Mouse (Mus musculus): Measurements from ENCODE around the gene Tshz2. TPM values are rescaled to one million over a fixed set of nuclear protein-coding genes. Genes with fewer than 3 reads are reported as not detected.

Tshz2 gene
- total RNA-seq, 2 experiments from 2014 or later = not detected

DNA sequence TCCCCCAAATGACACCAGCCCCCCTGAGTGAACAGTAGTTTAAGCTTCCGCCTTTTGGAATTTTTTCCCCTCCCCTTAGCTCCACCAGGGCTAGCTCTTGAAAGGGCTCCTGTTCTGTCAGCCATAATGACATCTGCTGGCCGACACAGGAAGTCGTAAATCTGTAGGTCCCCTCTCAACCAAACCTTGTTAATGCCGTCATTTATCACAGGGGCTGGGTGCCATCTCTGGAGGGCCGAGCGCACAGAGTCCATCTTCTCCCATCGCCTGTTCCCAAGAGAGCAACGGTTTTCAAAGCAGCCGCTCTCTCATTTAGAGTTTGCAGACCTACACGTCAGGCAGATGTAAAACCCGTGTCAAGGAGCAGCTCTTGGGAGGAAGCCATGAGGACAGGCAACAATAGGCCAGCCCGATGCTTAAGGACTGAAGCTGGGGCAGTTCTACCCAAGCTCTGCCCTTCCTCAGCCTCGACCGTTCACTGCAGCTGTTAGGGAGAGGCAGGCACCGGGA lies 11.6 kb upstream of the Tshz2 start:
- ATAC-seq (replicated peaks; ENCODE audit: poor library complexity, severe bottlenecking) = peak; percentile 35; the same call in 1 of the 2 replicates

- no peak for ATAC-seq (replicated peaks; ENCODE audit: poor library complexity, severe bottlenecking)
Observed at GRCm38 (mm10) chr2:169630070-169630469, 2.7 kb upstream of the Tshz2 start.

GRCm38 (mm10) chr2:169633491-169634289 lies 877 bp downstream of the Tshz2 start:
- ATAC-seq (replicated peaks; ENCODE audit: poor library complexity, severe bottlenecking) = peak; percentile 27; the same call in 1 of the 2 replicates

DNA sequence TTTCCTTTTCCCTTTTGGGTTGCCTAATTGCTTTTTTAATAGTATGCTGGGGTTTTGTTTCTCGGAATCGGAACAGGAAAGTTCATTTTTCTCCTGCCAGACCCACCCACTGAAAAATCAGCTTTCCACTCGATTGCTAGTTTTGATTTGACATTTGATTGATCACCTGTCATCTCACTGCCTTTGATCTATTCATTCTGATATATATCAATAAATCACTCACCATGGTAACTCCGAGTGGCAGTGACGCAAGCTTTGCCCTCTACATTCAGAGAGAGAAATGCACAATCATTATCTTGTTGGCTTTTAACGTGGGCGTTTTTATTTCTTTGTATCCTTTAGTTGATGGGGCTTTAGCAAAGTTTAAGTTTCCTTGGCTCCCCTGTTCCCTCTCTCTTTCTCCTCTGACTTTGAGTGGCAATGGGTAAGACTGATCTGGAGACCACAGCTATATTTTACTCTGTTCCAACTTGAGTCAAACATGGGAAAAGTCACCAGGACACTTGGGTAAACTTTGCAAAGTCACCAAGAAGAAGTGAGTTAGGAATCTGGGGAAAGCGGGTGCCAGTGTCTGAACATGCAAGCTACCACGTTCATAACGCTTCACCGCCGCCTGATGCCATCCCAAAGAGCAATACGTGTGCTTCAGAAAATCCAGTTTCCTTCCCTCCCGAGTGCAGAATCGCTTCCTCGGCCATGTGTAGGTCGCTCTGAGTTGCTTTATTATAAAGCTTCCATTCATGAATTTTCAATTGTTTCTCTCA lies 2.0 kb downstream of the Tshz2 start:
- no peak for ATAC-seq (replicated peaks; ENCODE audit: poor library complexity, severe bottlenecking)

DNA sequence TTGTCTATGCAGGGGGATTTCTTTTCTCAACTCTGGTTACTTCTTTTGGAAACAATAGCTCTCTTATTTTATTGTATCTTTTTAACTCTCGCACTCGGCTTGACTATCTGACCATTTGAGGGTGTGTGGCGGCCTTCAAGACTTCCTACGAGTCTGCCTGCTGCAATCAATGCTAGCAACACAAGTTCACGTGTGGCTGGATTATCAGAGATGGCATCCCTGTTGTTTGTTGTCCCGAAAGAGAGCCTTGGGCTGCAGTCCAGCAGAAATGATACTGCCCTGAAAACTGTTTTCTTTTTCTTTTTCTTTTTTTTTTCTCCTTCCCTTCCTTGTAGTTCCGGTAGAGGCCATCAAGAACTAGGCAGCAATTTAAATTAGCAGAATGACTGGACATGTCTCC lies 2.6 kb downstream of the Tshz2 start:
- ATAC-seq (replicated peaks; ENCODE audit: poor library complexity, severe bottlenecking) = no peak

GRCm38 (mm10) chr2:169636414-169636813 lies 3.6 kb downstream of the Tshz2 start:
- no peak for ATAC-seq (replicated peaks; ENCODE audit: poor library complexity, severe bottlenecking)

DNA sequence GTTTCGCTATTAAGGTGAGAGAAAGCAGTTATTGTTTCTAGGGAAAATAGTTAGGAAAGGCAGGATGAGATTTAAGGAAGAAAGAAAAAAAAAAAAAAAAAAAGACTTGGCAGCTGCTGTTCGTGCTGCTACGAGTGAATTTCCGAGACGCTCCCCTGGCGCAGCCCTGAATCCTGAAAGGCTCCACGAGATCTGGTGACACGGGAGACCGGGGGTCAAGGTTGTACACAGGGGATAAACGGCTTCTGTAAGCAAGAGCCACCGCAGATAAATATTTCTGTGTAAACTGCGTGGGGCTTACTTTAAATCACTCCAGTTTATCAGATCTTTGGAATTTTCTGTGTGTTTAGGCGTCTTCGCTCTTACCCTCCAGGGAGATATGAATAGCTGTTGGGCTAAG lies 8.7 kb downstream of the Tshz2 start:
- ATAC-seq (replicated peaks; ENCODE audit: poor library complexity, severe bottlenecking) = no peak

DNA sequence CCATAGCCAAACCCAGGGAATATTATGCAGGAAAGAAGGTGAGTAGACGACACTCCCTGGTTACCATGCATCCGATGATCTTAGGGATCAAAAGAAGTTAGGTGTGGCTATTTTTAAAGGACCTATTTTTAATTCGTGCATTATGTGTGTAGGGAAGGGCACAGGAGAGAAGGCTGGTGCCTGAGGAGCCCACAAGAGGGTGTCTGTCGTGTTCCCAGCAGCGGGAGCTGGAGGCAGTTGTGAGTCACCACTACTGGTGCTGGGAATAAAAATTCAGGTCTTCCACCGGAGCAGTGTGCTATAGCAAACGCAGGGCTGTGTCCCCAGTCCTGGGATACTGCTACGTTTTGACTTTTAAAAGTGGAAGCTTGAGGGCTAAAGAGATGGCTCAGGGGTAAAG lies 9.6 kb downstream of the Tshz2 start:
- ATAC-seq (replicated peaks; ENCODE audit: poor library complexity, severe bottlenecking) = no peak

DNA sequence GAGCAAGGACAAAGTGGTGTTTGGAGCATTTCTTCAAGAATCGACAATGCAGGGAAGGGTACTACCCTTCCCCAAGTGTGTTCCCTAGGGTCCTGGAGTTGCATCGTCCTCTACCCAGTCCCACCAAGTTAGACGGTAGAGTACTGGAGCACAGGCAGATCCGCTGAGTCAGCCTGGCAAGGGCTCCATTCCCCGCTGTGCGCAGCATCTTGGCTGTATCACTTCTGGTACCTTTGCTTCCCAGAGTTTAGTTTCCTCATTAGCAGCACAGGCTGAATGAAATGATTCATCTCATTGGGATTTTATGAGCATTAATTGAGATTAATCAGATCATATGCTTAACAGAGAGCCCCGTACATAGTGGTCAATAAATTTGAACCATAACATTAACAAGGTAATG lies 14.3 kb downstream of the Tshz2 start:
- ATAC-seq (replicated peaks; ENCODE audit: poor library complexity, severe bottlenecking) = no peak

DNA sequence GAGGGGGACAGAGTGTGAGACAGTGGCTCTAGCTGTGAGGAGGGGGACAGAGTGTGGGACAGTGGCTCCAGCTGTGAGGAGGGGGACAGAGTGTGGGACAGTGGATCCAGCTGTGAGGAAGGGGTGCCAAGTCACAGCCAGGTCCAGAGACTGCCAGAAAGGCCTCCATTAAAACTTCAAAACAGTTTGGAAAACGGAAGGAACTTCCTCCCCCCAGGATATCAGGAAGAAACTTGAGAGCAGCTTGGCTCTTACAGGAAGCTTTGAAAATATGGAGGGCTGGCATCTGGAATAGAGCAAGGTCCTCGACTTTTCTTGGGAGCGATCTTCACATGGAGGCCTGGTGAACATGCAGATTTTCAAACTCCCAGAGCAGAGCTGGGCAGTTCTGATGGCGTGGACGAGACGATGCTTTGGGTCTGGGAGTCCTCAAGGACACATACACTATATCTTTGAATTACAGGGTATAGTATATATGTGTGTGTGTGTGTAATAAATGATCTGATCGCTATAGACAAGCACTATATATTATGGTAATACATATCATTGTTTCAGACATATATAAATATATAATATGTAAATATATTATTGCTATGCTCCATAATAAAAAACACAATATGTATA lies 16.6 kb downstream of the Tshz2 start:
- no peak for ATAC-seq (replicated peaks; ENCODE audit: poor library complexity, severe bottlenecking)

- no peak for ATAC-seq (replicated peaks; ENCODE audit: poor library complexity, severe bottlenecking)
Observed at GRCm38 (mm10) chr2:169653282-169653681, 20.5 kb downstream of the Tshz2 start.

DNA sequence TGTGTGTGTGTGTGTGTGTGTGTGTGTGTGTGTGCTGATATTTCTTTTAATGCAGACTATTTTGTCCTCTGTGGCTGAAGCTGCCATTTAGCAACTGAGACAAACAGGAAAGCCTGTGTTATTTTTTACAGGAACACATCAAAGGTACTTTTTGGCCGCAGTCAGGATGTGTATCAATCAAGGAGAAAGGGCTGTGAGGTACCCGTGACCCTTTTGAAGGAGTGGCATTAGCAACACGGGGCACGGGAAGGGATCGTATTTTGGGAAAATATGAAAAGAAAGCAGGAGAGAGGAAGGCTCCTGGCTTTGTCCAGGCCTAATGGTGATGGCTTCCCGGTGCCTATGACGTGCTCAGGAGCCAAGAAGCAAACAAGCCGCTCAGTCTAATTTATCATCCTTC lies 31.0 kb downstream of the Tshz2 start:
- ATAC-seq (replicated peaks; ENCODE audit: poor library complexity, severe bottlenecking) = no peak

GRCm38 (mm10) chr2:169671264-169671663 lies 38.5 kb downstream of the Tshz2 start:
- no peak for ATAC-seq (replicated peaks; ENCODE audit: poor library complexity, severe bottlenecking)

DNA sequence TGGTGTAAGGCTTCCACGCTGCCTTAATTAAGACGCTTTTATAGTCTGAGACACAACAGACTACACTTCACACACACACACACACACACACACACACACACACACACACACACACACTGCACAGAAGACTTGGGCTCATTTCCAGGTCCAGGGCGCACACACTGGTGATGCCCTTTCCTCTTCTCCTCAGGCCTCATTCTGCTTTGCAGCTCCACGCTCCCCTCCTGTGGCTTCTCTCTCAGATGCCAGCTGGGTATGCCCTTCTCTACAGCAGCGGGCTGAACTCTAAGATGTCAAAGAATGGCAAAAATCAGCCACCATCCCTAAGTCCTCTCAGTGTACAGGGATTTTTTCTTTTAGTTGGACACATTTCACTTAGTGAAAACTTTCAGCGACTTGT lies 41.0 kb downstream of the Tshz2 start:
- ATAC-seq (replicated peaks; ENCODE audit: poor library complexity, severe bottlenecking) = no peak

- no peak for ATAC-seq (replicated peaks; ENCODE audit: poor library complexity, severe bottlenecking)
Observed at GRCm38 (mm10) chr2:169674209-169674608, 41.4 kb downstream of the Tshz2 start.

GRCm38 (mm10) chr2:169679264-169679663 lies 46.5 kb downstream of the Tshz2 start:
- no peak for ATAC-seq (replicated peaks; ENCODE audit: poor library complexity, severe bottlenecking)

- no peak for ATAC-seq (replicated peaks; ENCODE audit: poor library complexity, severe bottlenecking)
Observed at GRCm38 (mm10) chr2:169679951-169680350, 47.1 kb downstream of the Tshz2 start.

DNA sequence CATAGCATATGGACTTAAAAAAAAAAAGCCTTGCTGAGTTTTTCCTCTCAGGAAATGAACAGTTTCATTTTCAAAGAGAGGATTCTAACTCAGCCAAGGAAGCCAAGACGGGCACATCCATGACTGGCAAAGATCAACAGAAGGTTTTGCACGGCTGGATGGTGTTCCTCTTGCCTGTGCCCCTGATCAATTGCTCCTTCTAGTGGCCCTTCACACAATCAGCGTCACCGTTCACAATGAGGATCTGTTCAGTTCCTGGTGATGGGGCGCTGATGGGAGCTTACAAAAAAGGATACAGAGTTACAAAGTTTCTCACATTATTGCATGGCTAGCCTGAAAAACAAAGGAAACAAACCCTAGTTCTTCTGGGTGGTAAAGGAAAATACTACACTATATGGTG lies 52.4 kb downstream of the Tshz2 start:
- no peak for ATAC-seq (replicated peaks; ENCODE audit: poor library complexity, severe bottlenecking)

DNA sequence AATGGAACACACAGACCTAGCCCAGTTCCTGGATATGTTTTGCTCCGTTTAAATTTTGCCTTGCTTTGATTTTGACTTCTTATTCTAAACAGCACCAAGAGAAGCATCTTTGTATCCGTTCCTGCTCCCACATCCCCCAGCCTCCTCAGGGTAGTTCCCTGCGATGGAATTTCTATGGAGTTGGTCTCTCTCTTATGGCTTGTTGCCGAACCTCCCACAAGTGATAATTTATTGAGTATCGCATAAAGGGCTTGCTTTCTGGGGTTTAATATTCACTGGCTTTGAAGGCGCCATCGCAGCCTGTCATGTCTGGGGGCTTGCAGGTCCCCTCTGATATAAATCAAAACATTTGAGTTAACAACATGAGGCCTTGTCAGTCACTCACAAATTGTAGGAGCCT lies 52.9 kb downstream of the Tshz2 start:
- ATAC-seq (replicated peaks; ENCODE audit: poor library complexity, severe bottlenecking) = no peak

DNA sequence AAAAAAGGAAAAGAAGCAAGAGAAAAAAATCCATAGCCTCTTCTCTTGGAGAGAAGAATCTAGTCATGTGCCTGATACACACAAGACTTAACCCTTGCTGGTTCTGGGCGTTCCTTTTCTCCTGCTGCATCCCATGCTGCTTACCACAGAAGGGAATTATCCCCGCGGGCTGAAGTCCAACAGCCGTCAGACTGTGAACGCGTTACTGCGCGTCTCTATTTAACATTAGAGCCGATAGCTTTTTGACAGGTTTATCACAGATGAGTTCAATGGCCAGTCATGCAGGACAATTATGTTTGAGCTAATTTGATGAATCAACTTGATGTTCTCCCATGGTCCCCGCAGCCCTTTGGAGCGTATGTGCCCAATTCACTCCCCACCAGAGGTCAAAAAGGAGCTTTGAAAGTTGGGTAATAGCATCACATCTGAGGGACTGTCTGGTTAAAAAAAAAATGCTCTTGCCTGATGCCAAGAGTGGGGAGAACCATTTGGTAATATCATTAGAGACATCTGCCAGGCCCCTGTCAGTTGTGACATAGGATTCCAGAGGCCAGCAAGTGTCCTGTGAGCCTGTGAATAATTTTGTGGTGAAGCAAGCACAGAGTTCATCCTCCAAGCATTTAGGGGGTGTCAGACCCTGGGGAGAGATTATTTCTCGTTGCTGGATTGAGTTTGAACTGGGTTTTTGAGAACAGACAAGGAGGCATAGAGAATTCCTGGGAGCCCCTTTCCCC lies 54.1 kb downstream of the Tshz2 start:
- no peak for ATAC-seq (replicated peaks; ENCODE audit: poor library complexity, severe bottlenecking)

Measured in granulocyte monocyte progenitor cell, adult 5-6 weeks (primary cell).